ENCODE assay signal across 24 mouse cellular contexts in genomic region chr5:105627093-105627492, GRCm38 (mm10).
DNase-seq lines count a peak whose midpoint lies in the region; ATAC-seq and TF ChIP-seq lines count a peak whose summit lies in the region.
"Had no signal": no experiment of that assay in that cellular context is flagged by ENCODE, and none has a peak within 500 bp of the region (broad histone marks: within the 10 kb centered on the region; RNA-seq: fewer than 3 reads in every experiment).

No protein-coding gene starts in this region.

- H3K9me3 ChIP-seq in intestine, embryonic 15.5 days, result no peaks in the 10 kb centered on the region
- H3K9me3 ChIP-seq: embryonic facial prominence, embryonic 15.5 days; forebrain, embryonic 10.5 days; heart, embryonic 15.5 days; hindbrain, embryonic 10.5 days had no signal

- TF ChIP-seq CTCF in kidney, adult 2 months (conservative IDR thresholded peaks at IDR 0.05; ENCODE audit: insufficient read depth, insufficient read length, low read depth, low read length), result no peak
- TF ChIP-seq CTCF in lung, adult 2 months (IDR thresholded peaks at IDR 0.05; ENCODE audit: insufficient read depth, low read length), result no peak

- H3K27ac ChIP-seq in kidney, adult 2 months (ENCODE audit: insufficient read depth, low read depth, low read length), result peak overlapping the region; percentile 52; the same call in 1 of the 2 replicates
- H3K27ac ChIP-seq in intestine, embryonic 15.5 days, result no peak overlapping the region
- H3K27ac ChIP-seq: hindbrain, embryonic 14.5 days had no signal

- no peaks in the 10 kb centered on the region for H3K36me3 ChIP-seq in kidney, adult 2 months (ENCODE audit: control insufficient read depth, insufficient read depth, low read length)
- H3K36me3 ChIP-seq in intestine, embryonic 15.5 days, result no peaks in the 10 kb centered on the region
- H3K36me3 ChIP-seq: embryonic facial prominence, embryonic 15.5 days; forebrain, embryonic 10.5 days; heart, embryonic 15.5 days; hindbrain, embryonic 10.5 days had no signal

- H3K4me1 ChIP-seq in kidney, adult 2 months (ENCODE audit: control insufficient read depth, insufficient read depth, low read length), result no peaks in the 10 kb centered on the region
- peaks cover 20% of the 10 kb centered on the region for H3K4me1 ChIP-seq in lung, adult 2 months (ENCODE audit: control insufficient read depth, insufficient read depth, low read length)
- H3K4me1 ChIP-seq in intestine, embryonic 15.5 days (replicated peaks), result peaks cover 5% of the 10 kb centered on the region; the same call in 1 of the 2 replicates

- no peak for TF ChIP-seq POLR2A in kidney, adult 2 months (IDR thresholded peaks at IDR 0.05; ENCODE audit: low read depth, low read length)
- no peak for TF ChIP-seq POLR2A in lung, adult 2 months (IDR thresholded peaks at IDR 0.05; ENCODE audit: borderline replicate concordance, extremely low read depth, low read depth, low read length)

- DNase-seq in kidney, adult 2 months, result no peak
- no peak for DNase-seq in kidney, adult 11 months
- peak; percentile 64 for DNase-seq in lung, postnatal 36 days
- DNase-seq in lung, adult 2 months, result no peak
- no peak for DNase-seq in layer of hippocampus, postnatal 36 days
- DNase-seq: adrenal gland, adult 2 months; adrenal gland, postnatal 25 days; cerebellum, adult 2 months; cerebellum, postnatal 10 days; gastrocnemius, postnatal 14 days; heart, adult 11 months; heart, postnatal 14 days had no signal

- H3K4me2 ChIP-seq in intestine, embryonic 15.5 days (replicated peaks), result no peak overlapping the region
- H3K4me2 ChIP-seq: embryonic facial prominence, embryonic 15.5 days; heart, embryonic 11.5 days; heart, embryonic 15.5 days; hindbrain, embryonic 14.5 days had no signal

- H3K4me3 ChIP-seq in kidney, adult 2 months (ENCODE audit: insufficient read depth, low read depth, low read length), result no peak overlapping the region
- H3K4me3 ChIP-seq in lung, adult 2 months (replicated peaks; ENCODE audit: extremely low read depth, low read depth, low read length), result no peak overlapping the region
- H3K4me3 ChIP-seq in intestine, embryonic 15.5 days (replicated peaks), result no peak overlapping the region
- H3K4me3 ChIP-seq: embryonic facial prominence, embryonic 15.5 days; erythroblast, embryonic 14.5 days; forebrain, embryonic 10.5 days; heart, embryonic 15.5 days; hindbrain, embryonic 10.5 days had no signal

- no peaks in the 10 kb centered on the region for H3K27me3 ChIP-seq in kidney, adult 2 months (replicated peaks; ENCODE audit: control insufficient read depth, insufficient read depth, low read length)
- H3K27me3 ChIP-seq in intestine, embryonic 15.5 days (replicated peaks), result no peaks in the 10 kb centered on the region
- H3K27me3 ChIP-seq: CH12.LX; embryonic facial prominence, embryonic 15.5 days; heart, embryonic 15.5 days had no signal

- 78% methylated on average over 5 of the region's 5 CpGs for WGBS in kidney, adult 2 months
- WGBS in lung, adult 2 months, result 71% methylated on average over 5 of the region's 5 CpGs
- whole genome bisulfite sequencing in intestine, embryonic 15.5 days, result 78% methylated on average over 5 of the region's 5 CpGs

- no peak overlapping the region for H3K9ac ChIP-seq in intestine, embryonic 15.5 days
- H3K9ac ChIP-seq: embryonic facial prominence, embryonic 15.5 days; heart, embryonic 15.5 days; hindbrain, embryonic 14.5 days had no signal

- peak; percentile 43 to 51; a peak in 2 of 4 replicates for ATAC-seq in hematopoietic stem cell, adult 5-6 weeks (replicated peaks in 1 of 2; ENCODE audit: insufficient read depth in 1 of 2, low FRiP score in 2 of 2, low TSS enrichment in 1 of 2, low read depth in 1 of 2, poor library complexity in 2 of 2, severe bottlenecking in 2 of 2)
- peak; percentile 18; the same call in 1 of the 2 replicates for ATAC-seq in neutrophil, adult 5-6 weeks (ENCODE audit: extremely low read depth, insufficient number of reproducible peaks, low FRiP score, poor library complexity, severe bottlenecking)
- ATAC-seq in intestine, embryonic 15.5 days, result no peak
- ATAC-seq: forebrain, embryonic 14.5 days had no signal
